Mouse (Mus musculus) lung, postnatal 4 days (tissue): ENCODE data around the gene Dvl2.

Experiments
- DNase-seq, 2 experiments: peaks; one replicate each; pipeline ENCODE4 v3.0.0; 2021

Dvl2 gene

GRCm38 (mm10) chr11:69982225-69982624, 18.2 kb upstream of the Dvl2 start, which contains the start of gene Elp5:
TSS of gene Elp5 (minus strand) at chr11:69982517.
- DNase-seq, result no peak

- DNase-seq, result no peak
Observed at GRCm38 (mm10) chr11:69982877-69983276, 17.5 kb upstream of the Dvl2 start.

GRCm38 (mm10) chr11:69983377-69983776, 17.0 kb upstream of the Dvl2 start:
- DNase-seq, result no peak

- DNase-seq, result no peak
Observed at GRCm38 (mm10) chr11:69984431-69984830, 16.0 kb upstream of the Dvl2 start.

- no peak for DNase-seq
Observed at GRCm38 (mm10) chr11:69989949-69990348, 10.4 kb upstream of the Dvl2 start.

GRCm38 (mm10) chr11:69990850-69991691, 9.3 kb upstream of the Dvl2 start, which contains the start of gene Gabarap:
TSS of gene Gabarap (plus strand) at chr11:69991143.
- peak; percentile 97 for DNase-seq

- no peak for DNase-seq
Observed at GRCm38 (mm10) chr11:69991711-69992110, 8.7 kb upstream of the Dvl2 start.

GRCm38 (mm10) chr11:69992396-69992795, 8.0 kb upstream of the Dvl2 start:
- no peak for DNase-seq

GRCm38 (mm10) chr11:69992932-69993331, 7.5 kb upstream of the Dvl2 start:
- DNase-seq, result no peak

GRCm38 (mm10) chr11:69994401-69995090, 5.8 kb upstream of the Dvl2 start:
- DNase-seq, result no peak

GRCm38 (mm10) chr11:69995391-69995960, 4.9 kb upstream of the Dvl2 start, which contains the start of gene Phf23:
TSS of gene Phf23 (plus strand) at chr11:69995777.
- peak; percentile 98 to 99 for DNase-seq

- peak in 1 of 2 experiments; percentile 67 for DNase-seq
Observed at GRCm38 (mm10) chr11:69996161-69997061, 4.0 kb upstream of the Dvl2 start.

- peak; percentile 93 to 95 for DNase-seq
Observed at GRCm38 (mm10) chr11:69997070-69997509, 3.3 kb upstream of the Dvl2 start.

- DNase-seq, result no peak
Observed at GRCm38 (mm10) chr11:69998567-69999491, 1.6 kb upstream of the Dvl2 start.

GRCm38 (mm10) chr11:69999666-70000065, 729 bp upstream of the Dvl2 start:
- no peak for DNase-seq

GRCm38 (mm10) chr11:70001159-70001558, 764 bp downstream of the Dvl2 start:
- no peak for DNase-seq

GRCm38 (mm10) chr11:70001865-70002264, 1.5 kb downstream of the Dvl2 start:
- DNase-seq, result peak in 1 of 2 experiments; percentile 74

- no peak for DNase-seq
Observed at GRCm38 (mm10) chr11:70002471-70002870, 2.1 kb downstream of the Dvl2 start.

GRCm38 (mm10) chr11:70005521-70005920, 5.1 kb downstream of the Dvl2 start:
- DNase-seq, result peak; percentile 32 to 58

- no peak for DNase-seq
Observed at GRCm38 (mm10) chr11:70010033-70010432, 9.6 kb downstream of the Dvl2 start.

GRCm38 (mm10) chr11:70010548-70010947, 10.2 kb downstream of the Dvl2 start:
- no peak for DNase-seq
